In genomic region chr16:93906156-93907014, GRCm38 (mm10) we compare ENCODE assay signal across 8 mouse cellular contexts. TPM values are rescaled to one million over a fixed set of nuclear protein-coding genes. Genes with fewer than 3 reads are reported as not detected.
DNase-seq lines count a peak whose midpoint lies in the region; ATAC-seq and TF ChIP-seq lines count a peak whose summit lies in the region.

No protein-coding gene starts in this region.

- ATAC-seq in embryonic facial prominence, embryonic 11.5 days (replicated peaks; ENCODE audit: insufficient number of reproducible peaks, low FRiP score, low TSS enrichment, low read depth): no peak; the same call in 1 of the 2 replicates
- ATAC-seq in heart, postnatal 0 days (ENCODE audit: insufficient read depth, low read depth): peak; percentile 62
- peak; percentile 21; the same call in 1 of the 2 replicates for ATAC-seq in liver, embryonic 14.5 days (ENCODE audit: insufficient read depth)

- TF ChIP-seq CTCF in ES-Bruce4 (IDR thresholded peaks at IDR 0.05; ENCODE audit: low read depth, low read length): peak; percentile 98
- peak; percentile 91 for TF ChIP-seq CTCF in heart, postnatal 0 days (IDR thresholded peaks at IDR 0.05; ENCODE audit: low read depth)
- peak; percentile 98 for TF ChIP-seq CTCF in liver, embryonic 14.5 days (IDR thresholded peaks at IDR 0.05; ENCODE audit: low read depth)

- no peak overlapping the region for H3K4me2 ChIP-seq in embryonic facial prominence, embryonic 11.5 days (ENCODE audit: low read depth, low read length)
- H3K4me2 ChIP-seq in heart, postnatal 0 days (ENCODE audit: low read depth, low read length): no peak overlapping the region
- no peak overlapping the region for H3K4me2 ChIP-seq in liver, embryonic 14.5 days (ENCODE audit: low read depth)

- H3K36me3 ChIP-seq in ES-Bruce4 (ENCODE audit: control insufficient read depth, insufficient read depth, low read length, poor library complexity, severe bottlenecking): peaks cover 11% of the 10 kb centered on the region
- peaks cover 5% of the 10 kb centered on the region for H3K36me3 ChIP-seq in embryonic facial prominence, embryonic 11.5 days (replicated peaks; ENCODE audit: control insufficient read depth, insufficient read depth, low read depth, low read length)
- 0 out of 2 replicates have a peak, but pooled peaks cover under 1% of the 10 kb centered on the region for H3K36me3 ChIP-seq in heart, postnatal 0 days (replicated peaks; ENCODE audit: control insufficient read depth, insufficient read depth, low read length)
- H3K36me3 ChIP-seq in liver, embryonic 14.5 days (replicated peaks; ENCODE audit: control insufficient read depth, insufficient read depth, low read depth): peaks cover 14% of the 10 kb centered on the region; the same call in 1 of the 2 replicates

- WGBS in embryonic facial prominence, embryonic 11.5 days: 70% methylated on average over 11 of the region's 11 CpGs
- WGBS in heart, postnatal 0 days: 57% methylated on average over 11 of the region's 11 CpGs
- WGBS in liver, embryonic 14.5 days (ENCODE audit: insufficient replicate concordance): 64% methylated on average over 11 of the region's 11 CpGs

- peak overlapping the region; percentile 55 for H3K4me3 ChIP-seq in ES-Bruce4 (ENCODE audit: low read depth, low read length)
- no peak overlapping the region for H3K4me3 ChIP-seq in embryonic facial prominence, embryonic 11.5 days (ENCODE audit: low read depth, low read length)
- H3K4me3 ChIP-seq in heart, postnatal 0 days (ENCODE audit: low read depth, low read length): no peak overlapping the region
- no peak overlapping the region for H3K4me3 ChIP-seq in liver, embryonic 14.5 days (ENCODE audit: insufficient read depth in 1 of 2, low read depth in 2 of 2, low read length in 2 of 2)

- no peak for TF ChIP-seq POLR2A in ES-Bruce4 (IDR thresholded peaks at IDR 0.05; ENCODE audit: insufficient read depth, low read length)

- no peaks in the 10 kb centered on the region for H3K9me3 ChIP-seq in ES-Bruce4 (replicated peaks; ENCODE audit: control insufficient read depth, insufficient read depth, low read length, poor library complexity, severe bottlenecking)
- H3K9me3 ChIP-seq in embryonic facial prominence, embryonic 11.5 days (replicated peaks; ENCODE audit: control insufficient read depth, low read length): no peaks in the 10 kb centered on the region
- H3K9me3 ChIP-seq in heart, postnatal 0 days (replicated peaks; ENCODE audit: control insufficient read depth, low read length): no peaks in the 10 kb centered on the region
- H3K9me3 ChIP-seq in liver, embryonic 14.5 days (ENCODE audit: control insufficient read depth, low read length): no peaks in the 10 kb centered on the region

- peak overlapping the region; percentile 11 for H3K9ac ChIP-seq in ES-Bruce4 (ENCODE audit: low read depth, poor library complexity, severe bottlenecking)
- no peak overlapping the region for H3K9ac ChIP-seq in embryonic facial prominence, embryonic 11.5 days (replicated peaks; ENCODE audit: low read length)
- no peak overlapping the region for H3K9ac ChIP-seq in heart, postnatal 0 days (replicated peaks; ENCODE audit: low read depth, low read length)
- no peak overlapping the region for H3K9ac ChIP-seq in liver, embryonic 14.5 days (replicated peaks)

- no peak for TF ChIP-seq EP300 in ES-Bruce4 (IDR thresholded peaks at IDR 0.05; ENCODE audit: insufficient read depth, low read depth, low read length)
- no peak for TF ChIP-seq EP300 in heart, postnatal 0 days (IDR thresholded peaks at IDR 0.05; ENCODE audit: low read depth)
- TF ChIP-seq EP300 in liver, embryonic 14.5 days (IDR thresholded peaks at IDR 0.05; ENCODE audit: low read depth): no peak

- H3K27ac ChIP-seq in ES-Bruce4 (ENCODE audit: insufficient read depth, low read length): peak overlapping the region; percentile 90
- H3K27ac ChIP-seq in embryonic facial prominence, embryonic 11.5 days (replicated peaks; ENCODE audit: low read depth, low read length): no peak overlapping the region
- no peak overlapping the region for H3K27ac ChIP-seq in heart, postnatal 0 days (ENCODE audit: low read depth)
- no peak overlapping the region for H3K27ac ChIP-seq in liver, embryonic 14.5 days

- DNase-seq in adrenal gland, postnatal 14 days: peak; percentile 61
- DNase-seq in embryonic facial prominence, embryonic 11.5 days (ENCODE audit: low spot score): peak; percentile 77
- peak; percentile 43 for DNase-seq in heart, postnatal 0 days (ENCODE audit: low spot score)
- peak; percentile 86 for DNase-seq in kidney, postnatal 10 days
- peak in 1 of 3 experiments; percentile 23 for DNase-seq in liver, embryonic 14.5 days (ENCODE audit: low read depth in 3 of 3, low spot score in 3 of 3)
- peak; percentile 46 for DNase-seq in ovary, postnatal 14 days (ENCODE audit: low spot score)
- peak; percentile 68 for DNase-seq in thymus, postnatal 25 days

- peaks cover 12% of the 10 kb centered on the region for H3K4me1 ChIP-seq in ES-Bruce4 (ENCODE audit: control insufficient read depth, insufficient read depth, low read length)
- no peaks in the 10 kb centered on the region for H3K4me1 ChIP-seq in embryonic facial prominence, embryonic 11.5 days (ENCODE audit: control insufficient read depth, insufficient read depth, low read length)
- H3K4me1 ChIP-seq in heart, postnatal 0 days (ENCODE audit: control insufficient read depth, insufficient read depth): no peaks in the 10 kb centered on the region
- peaks cover 0 to 5% of the 10 kb centered on the region in 2 experiments; a peak in 1 of 4 replicates for H3K4me1 ChIP-seq in liver, embryonic 14.5 days (replicated peaks; ENCODE audit: control insufficient read depth in 2 of 2, insufficient read depth in 2 of 2, low read length in 1 of 2)

- H3K27me3 ChIP-seq in ES-Bruce4 (ENCODE audit: control insufficient read depth, insufficient read depth, low read length, poor library complexity, severe bottlenecking): no peaks in the 10 kb centered on the region
- no peaks in the 10 kb centered on the region for H3K27me3 ChIP-seq in embryonic facial prominence, embryonic 11.5 days (ENCODE audit: control insufficient read depth, insufficient read depth, low read length)
- H3K27me3 ChIP-seq in heart, postnatal 0 days (ENCODE audit: control insufficient read depth, insufficient read depth, low read length): no peaks in the 10 kb centered on the region
- H3K27me3 ChIP-seq in liver, embryonic 14.5 days (ENCODE audit: control insufficient read depth, insufficient read depth, low read length): no peaks in the 10 kb centered on the region

RNA-seq across cellular contexts. Expression of gene Chaf1b, which starts 22.7 kb away (rescaled TPM):
- polyA plus RNA-seq in ES-Bruce4 (2011; ENCODE audit: insufficient read depth, insufficient read length, low read depth, missing spikeins): 63.0 and 63.8 TPM in 2 replicates
- 9.3 and 11.1 TPM in 2 replicates for total RNA-seq in adrenal gland, postnatal 14 days (2021)
- 130 and 138 TPM in 2 replicates for polyA plus RNA-seq in embryonic facial prominence, embryonic 11.5 days (2014; fragmentation: Nextera tagmentation; extraction: Ambion mirVana)
- total RNA-seq in heart, postnatal 0 days (2014; rRNA removed; ENCODE audit: low replicate concordance): 13.6 and 15.1 TPM in 2 replicates
- 12.6 and 13.1 TPM in 2 replicates for polyA plus RNA-seq in heart, postnatal 0 days (2015; fragmentation: Nextera tagmentation; extraction: Ambion mirVana)
- polyA plus RNA-seq in liver, embryonic 14.5 days (2012; rRNA removed): 22.8 and 24.3 TPM in 2 replicates
- 55.0 and 56.2 TPM in 2 replicates for polyA plus RNA-seq in liver, embryonic 14.5 days (2014; fragmentation: Nextera tagmentation; extraction: Ambion mirVana)
